Mouse (Mus musculus) midbrain, embryonic 15.5 days (tissue): ENCODE measurements around the gene Rabgap1l. TPM values are rescaled to one million over a fixed set of nuclear protein-coding genes. Genes with fewer than 3 reads are reported as not detected.

ENCODE experiments used
- ATAC-seq: fragments of 200-750 bp; cut with Nextera tagmentation; replicated peaks from 2 replicates; pipeline ENCODE4 v1.8.0; 2017; ENCODE audit warnings: moderate TSS enrichment
- H3K27ac ChIP-seq: fragments of 300-500 bp; sonication (generic); 2 replicates; pipeline ENCODE4 v1.5.1; 2015; ENCODE audit warnings: mild to moderate bottlenecking, inconsistent platforms
- H3K27me3 ChIP-seq: fragments of 300-500 bp; sonication (generic); replicated peaks from 2 replicates; pipeline ENCODE4 v1.6.1; 2015; ENCODE audit warnings: inconsistent platforms
- H3K36me3 ChIP-seq: fragments of 300-500 bp; sonication (generic); replicated peaks from 2 replicates; pipeline ENCODE4 v1.6.1; 2015; ENCODE audit warnings: inconsistent platforms
- H3K4me1 ChIP-seq: fragments of 300-500 bp; sonication (generic); 2 replicates; pipeline ENCODE4 v1.6.1; 2015; ENCODE audit warnings: inconsistent platforms
- H3K4me2 ChIP-seq: fragments of 300-500 bp; sonication (generic); 2 replicates; pipeline ENCODE4 v1.6.1; 2015; ENCODE audit warnings: inconsistent platforms, mild to moderate bottlenecking, moderate library complexity
- H3K4me3 ChIP-seq: fragments of 300-500 bp; sonication (generic); 2 replicates; pipeline ENCODE4 v1.5.1; 2015; ENCODE audit warnings: mild to moderate bottlenecking, inconsistent platforms
- H3K9ac ChIP-seq: fragments of 300-500 bp; sonication (generic); 2 replicates; pipeline ENCODE4 v1.6.1; 2015; ENCODE audit warnings: mild to moderate bottlenecking, inconsistent platforms
- H3K9me3 ChIP-seq: fragments of 300-500 bp; sonication (generic); 2 replicates; pipeline ENCODE4 v1.6.1; 2016; ENCODE audit warnings: inconsistent platforms
- WGBS: fragments of 180-500 bp; shearing (Covaris S2); methylation state at CpG from one replicate; pipeline ENCODE4 v1.1.7; 2015; ENCODE audit warnings: mixed read lengths; 5-methylcytosine and 5-hydroxymethylcytosine counted together
- polyA plus RNA-seq: library from polyadenylated mRNA; unstranded; fragments of >200 nt; fragmentation: Nextera tagmentation; extraction: Ambion mirVana; gene quantifications from 2 replicates; pipeline ENCODE4 v1.2.1, GENCODE M21; 2015

Gene Rabgap1l
- polyA plus RNA-seq, 1 experiment from 2014 or later: 38.3 TPM

GRCm38 (mm10) chr1:160240091-160240490 lies 552.9 kb downstream of the Rabgap1l start:
- Histone ChIP-seq H3K9me3 (no peaks in the 10 kb centered on the region), H3K27me3 (no peaks in the 10 kb centered on the region), H3K4me3 (no peak overlapping the region), H3K9ac (no peak overlapping the region), H3K27ac (no peak overlapping the region), H3K36me3 (no peaks in the 10 kb centered on the region), H3K4me2 (no peak overlapping the region), H3K4me1 (no peaks in the 10 kb centered on the region)
- WGBS: 94% methylated on average over 2 of the region's 2 CpGs
- no peak for ATAC-seq

GRCm38 (mm10) chr1:160238852-160239443 lies 554.1 kb downstream of the Rabgap1l start:
- no peak for ATAC-seq
- H3K9ac ChIP-seq: no peak overlapping the region
- no peaks in the 10 kb centered on the region for H3K27me3 ChIP-seq
- H3K27ac ChIP-seq: no peak overlapping the region
- 95% methylated on average over 1 of the region's 1 CpGs for WGBS
- H3K4me3 ChIP-seq: no peak overlapping the region
- no peak overlapping the region for H3K4me2 ChIP-seq
- H3K36me3 ChIP-seq: no peaks in the 10 kb centered on the region
- H3K4me1 ChIP-seq: no peaks in the 10 kb centered on the region
- no peaks in the 10 kb centered on the region for H3K9me3 ChIP-seq

GRCm38 (mm10) chr1:160237981-160238380 lies 555.0 kb downstream of the Rabgap1l start:
- no peaks in the 10 kb centered on the region for H3K4me1 ChIP-seq
- no peak overlapping the region for H3K27ac ChIP-seq
- ATAC-seq: no peak
- H3K9me3 ChIP-seq: no peaks in the 10 kb centered on the region
- 97% methylated on average over 2 of the region's 2 CpGs for WGBS
- H3K4me3 ChIP-seq: no peak overlapping the region
- H3K36me3 ChIP-seq: no peaks in the 10 kb centered on the region
- H3K9ac ChIP-seq: no peak overlapping the region
- no peak overlapping the region for H3K4me2 ChIP-seq
- no peaks in the 10 kb centered on the region for H3K27me3 ChIP-seq

- no peak for ATAC-seq
- peak overlapping the region; percentile 23; the same call in 1 of the 2 replicates for H3K27ac ChIP-seq
- no peak overlapping the region for H3K4me2 ChIP-seq
These were observed 559.1 kb downstream of the Rabgap1l start for GRCm38 (mm10) chr1:160233921-160234320.

GRCm38 (mm10) chr1:160232113-160232512 lies 560.9 kb downstream of the Rabgap1l start:
- no peaks in the 10 kb centered on the region for H3K9me3 ChIP-seq
- H3K27me3 ChIP-seq: no peaks in the 10 kb centered on the region
- H3K9ac ChIP-seq: no peak overlapping the region
- no peak overlapping the region for H3K4me3 ChIP-seq
- H3K36me3 ChIP-seq: no peaks in the 10 kb centered on the region
- no peaks in the 10 kb centered on the region; the same call in 1 of the 2 replicates for H3K4me1 ChIP-seq
- WGBS: 54% methylated on average over 3 of the region's 3 CpGs
- ATAC-seq: no peak
- H3K27ac ChIP-seq: 0 out of 2 replicates have a peak overlapping the region, but pooled peaks have one; percentile 11
- no peak overlapping the region for H3K4me2 ChIP-seq

More at GRCm38 (mm10) chr1:160233921-160234320, 559.1 kb downstream of the Rabgap1l start:
- H3K36me3 ChIP-seq: no peaks in the 10 kb centered on the region
- H3K9me3 ChIP-seq: no peaks in the 10 kb centered on the region
- no peak overlapping the region for H3K4me3 ChIP-seq
- H3K27me3 ChIP-seq: no peaks in the 10 kb centered on the region
- no peak overlapping the region for H3K9ac ChIP-seq
- H3K4me1 ChIP-seq: no peaks in the 10 kb centered on the region; the same call in 1 of the 2 replicates

- no peak overlapping the region for H3K4me2 ChIP-seq
- no peak overlapping the region for H3K9ac ChIP-seq
- H3K36me3 ChIP-seq: no peaks in the 10 kb centered on the region
- H3K27ac ChIP-seq: no peak overlapping the region
- H3K4me3 ChIP-seq: no peak overlapping the region
- no peaks in the 10 kb centered on the region for H3K9me3 ChIP-seq
- no peak for ATAC-seq
- H3K4me1 ChIP-seq: no peaks in the 10 kb centered on the region; the same call in 1 of the 2 replicates
- WGBS: 60% methylated on average over 4 of the region's 4 CpGs
- H3K27me3 ChIP-seq: no peaks in the 10 kb centered on the region
These were observed 562.0 kb downstream of the Rabgap1l start for GRCm38 (mm10) chr1:160231013-160231412.

GRCm38 (mm10) chr1:160227850-160228249 lies 565.2 kb downstream of the Rabgap1l start:
- H3K9me3 ChIP-seq: no peaks in the 10 kb centered on the region
- H3K4me2 ChIP-seq: no peak overlapping the region
- H3K4me1 ChIP-seq: no peaks in the 10 kb centered on the region; the same call in 1 of the 2 replicates
- H3K36me3 ChIP-seq: peaks cover 9% of the 10 kb centered on the region; the same call in 1 of the 2 replicates
- no peaks in the 10 kb centered on the region for H3K27me3 ChIP-seq
- no peak overlapping the region for H3K4me3 ChIP-seq
- H3K9ac ChIP-seq: no peak overlapping the region
- no peak for ATAC-seq
- H3K27ac ChIP-seq: no peak overlapping the region

- H3K27ac ChIP-seq: no peak overlapping the region
- H3K9me3 ChIP-seq: no peaks in the 10 kb centered on the region
- WGBS: 88% methylated on average over 4 of the region's 4 CpGs
- no peak overlapping the region for H3K4me2 ChIP-seq
- no peak overlapping the region for H3K4me3 ChIP-seq
- H3K9ac ChIP-seq: no peak overlapping the region
- H3K36me3 ChIP-seq: peaks cover 9% of the 10 kb centered on the region; the same call in 1 of the 2 replicates
- no peak for ATAC-seq
- no peaks in the 10 kb centered on the region for H3K27me3 ChIP-seq
- no peaks in the 10 kb centered on the region; the same call in 1 of the 2 replicates for H3K4me1 ChIP-seq
These were observed 565.8 kb downstream of the Rabgap1l start for GRCm38 (mm10) chr1:160227196-160227595.

GRCm38 (mm10) chr1:160224093-160224492 lies 568.9 kb downstream of the Rabgap1l start:
- Histone ChIP-seq H3K27ac (no peak overlapping the region), H3K4me1 (no peaks in the 10 kb centered on the region)
- no peak for ATAC-seq

GRCm38 (mm10) chr1:160217898-160218297 lies 575.1 kb downstream of the Rabgap1l start:
- H3K36me3 ChIP-seq: no peaks in the 10 kb centered on the region
- peaks cover 7% of the 10 kb centered on the region for H3K4me1 ChIP-seq
- H3K9ac ChIP-seq: no peak overlapping the region
- ATAC-seq: no peak
- no peak overlapping the region for H3K4me2 ChIP-seq
- 88% methylated on average over 3 of the region's 3 CpGs for WGBS
- H3K27me3 ChIP-seq: no peaks in the 10 kb centered on the region
- no peaks in the 10 kb centered on the region for H3K9me3 ChIP-seq
- no peak overlapping the region for H3K27ac ChIP-seq
- no peak overlapping the region for H3K4me3 ChIP-seq

More at GRCm38 (mm10) chr1:160224093-160224492, 568.9 kb downstream of the Rabgap1l start:
- no peak overlapping the region for H3K4me2 ChIP-seq
- H3K9ac ChIP-seq: no peak overlapping the region
- no peak overlapping the region for H3K4me3 ChIP-seq
- H3K36me3 ChIP-seq: peaks cover 9% of the 10 kb centered on the region; the same call in 1 of the 2 replicates
- 88% methylated on average over 2 of the region's 2 CpGs for WGBS
- H3K27me3 ChIP-seq: no peaks in the 10 kb centered on the region
- no peaks in the 10 kb centered on the region for H3K9me3 ChIP-seq

GRCm38 (mm10) chr1:160214171-160214570 lies 578.8 kb downstream of the Rabgap1l start:
- WGBS: 77% methylated on average over 7 of the region's 7 CpGs
- H3K4me3 ChIP-seq: no peak overlapping the region
- no peak for ATAC-seq
- no peak overlapping the region for H3K9ac ChIP-seq
- peaks cover 27% of the 10 kb centered on the region for H3K4me1 ChIP-seq
- no peaks in the 10 kb centered on the region for H3K9me3 ChIP-seq
- H3K4me2 ChIP-seq: peak overlapping the region; percentile 73
- peak overlapping the region; percentile 99; the same call in 1 of the 2 replicates for H3K27ac ChIP-seq
- no peaks in the 10 kb centered on the region for H3K36me3 ChIP-seq
- no peaks in the 10 kb centered on the region for H3K27me3 ChIP-seq

- H3K4me2 ChIP-seq: peak within 1 kb of the TSS; percentile 75
- peak within 1 kb of the TSS; percentile 83 for H3K9ac ChIP-seq
- H3K27ac ChIP-seq: peak within 1 kb of the TSS; percentile 99
- no peaks in the 10 kb centered on the region for H3K36me3 ChIP-seq
- H3K4me3 ChIP-seq: peak within 1 kb of the TSS; percentile 70
- H3K4me1 ChIP-seq: peaks cover 27% of the 10 kb centered on the region
- under 1% methylated on average over 69 of the region's 76 CpGs for WGBS
- H3K9me3 ChIP-seq: no peaks in the 10 kb centered on the region
- peak; percentile 98 for ATAC-seq
- no peaks in the 10 kb centered on the region for H3K27me3 ChIP-seq
These were observed 580.0 kb downstream of the Rabgap1l start, which contains the start of gene Cacybp for GRCm38 (mm10) chr1:160212703-160213669. TSS of gene Cacybp (minus strand) at chr1:160212875.
